Mouse (Mus musculus) liver, postnatal 0 days (tissue): ENCODE data around the gene Olfr700.

Experiments used
- CTCF ChIP-seq: sonication (generic); IDR thresholded peaks from 2 replicates; pipeline ENCODE4 v1.5.1; 2016; ENCODE audit warnings: antibody characterized with exemption, low read depth
- EP300 ChIP-seq: IDR thresholded peaks from 2 replicates; pipeline ENCODE4 v1.6.1; 2016; ENCODE audit warnings: antibody characterized with exemption, low read depth, mild to moderate bottlenecking

DNA sequence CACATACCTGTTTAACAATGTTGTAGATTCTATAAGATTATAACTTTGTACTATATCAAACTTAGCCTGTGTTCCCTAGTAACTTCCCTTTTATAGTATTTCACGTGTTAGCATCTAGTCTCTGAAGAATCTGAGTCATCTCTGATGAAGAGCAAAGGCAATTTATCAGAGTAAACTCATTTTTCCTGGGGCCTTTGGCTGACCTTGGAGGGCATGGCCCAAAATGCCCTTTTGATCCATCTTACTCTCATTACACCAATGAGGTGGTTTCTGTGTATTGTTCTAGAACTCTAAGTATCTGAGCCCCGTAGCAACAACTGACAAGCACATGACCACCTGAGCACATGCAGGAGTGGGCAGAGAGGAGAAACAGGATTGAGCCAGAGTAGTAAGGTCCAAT lies 5.2 kb upstream of the Olfr700 start, which contains the start of gene Olfr701:
- TF ChIP-seq CTCF (no peak), EP300 (no peak)
